Mouse (Mus musculus): ENCODE data around the gene Pnpla1.

Pnpla1 gene

DNA sequence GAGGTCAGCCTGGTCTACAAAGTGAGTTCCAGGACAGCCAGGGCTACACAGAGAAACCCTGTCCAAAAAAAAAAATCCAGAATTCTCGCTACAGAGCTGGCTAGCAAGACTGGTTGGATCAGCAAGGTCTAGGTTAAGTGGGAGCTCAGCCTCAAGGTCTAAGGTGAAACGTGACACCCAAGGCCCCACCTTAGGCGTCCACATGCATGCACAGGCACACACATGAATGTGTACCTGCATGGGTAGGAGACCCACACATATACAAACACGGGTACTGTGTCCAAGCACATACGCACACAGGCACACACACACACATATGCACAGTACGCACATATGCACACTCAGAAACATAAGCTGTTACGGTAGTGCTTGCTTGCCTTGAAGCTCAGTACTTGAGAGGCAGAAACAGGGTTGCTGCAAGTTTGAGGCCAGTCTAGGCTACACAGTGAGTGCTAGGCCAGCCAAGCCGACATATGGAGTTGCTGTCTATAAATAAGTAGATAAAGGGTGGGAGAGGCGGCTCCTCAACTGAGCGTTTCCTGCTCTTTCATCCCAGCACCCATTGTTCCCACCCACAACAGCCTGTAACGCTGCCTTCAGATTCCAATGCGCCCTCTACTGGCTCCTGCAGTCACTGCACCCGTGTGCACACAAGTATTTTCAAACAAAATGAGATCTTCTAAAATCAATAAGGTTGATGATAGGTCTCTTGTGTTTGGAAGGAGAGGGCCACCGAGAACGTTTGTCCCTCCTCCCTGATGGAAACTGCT lies 68.8 kb downstream of the Pnpla1 start:
- DNase-seq, result peak; percentile 69

DNA sequence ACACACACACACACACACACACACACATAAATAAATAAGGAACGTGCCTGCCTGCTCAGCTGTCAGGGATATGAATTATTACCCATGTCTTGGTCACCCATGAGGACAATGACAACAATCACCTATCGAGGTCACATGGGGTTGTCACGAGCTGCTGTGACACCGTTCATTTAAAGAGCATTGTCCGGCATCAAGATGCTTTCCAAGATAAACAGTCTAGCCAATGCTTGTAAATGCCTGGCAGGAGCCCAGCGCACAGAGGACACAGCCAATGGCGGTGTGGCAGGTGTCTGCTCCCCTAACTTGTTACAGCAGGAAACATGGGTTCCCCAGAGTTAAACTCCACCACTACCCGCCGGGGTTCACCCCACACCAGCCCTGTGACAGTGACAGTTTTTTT lies 69.8 kb downstream of the Pnpla1 start:
- DNase-seq, result no peak

DNA sequence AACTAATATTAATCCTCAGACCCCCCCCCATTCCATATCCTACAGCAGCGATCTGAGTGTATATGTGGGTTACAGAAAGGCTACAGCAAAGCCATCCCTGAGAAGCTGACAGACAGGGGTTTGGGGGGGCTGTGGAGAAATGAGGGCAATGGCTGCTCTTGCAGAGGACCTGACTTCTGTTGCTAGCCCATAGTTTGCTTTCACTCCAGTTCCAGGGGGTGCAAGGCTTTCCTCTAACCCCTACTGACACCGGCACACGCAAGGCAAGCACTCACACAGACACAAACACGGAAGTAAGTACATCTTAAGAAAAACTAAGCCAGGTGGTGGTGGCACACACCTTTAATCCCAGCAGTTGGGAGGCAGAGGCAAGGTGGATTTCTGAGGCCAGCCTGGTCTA lies 71.2 kb downstream of the Pnpla1 start:
- no peak for DNase-seq

DNA sequence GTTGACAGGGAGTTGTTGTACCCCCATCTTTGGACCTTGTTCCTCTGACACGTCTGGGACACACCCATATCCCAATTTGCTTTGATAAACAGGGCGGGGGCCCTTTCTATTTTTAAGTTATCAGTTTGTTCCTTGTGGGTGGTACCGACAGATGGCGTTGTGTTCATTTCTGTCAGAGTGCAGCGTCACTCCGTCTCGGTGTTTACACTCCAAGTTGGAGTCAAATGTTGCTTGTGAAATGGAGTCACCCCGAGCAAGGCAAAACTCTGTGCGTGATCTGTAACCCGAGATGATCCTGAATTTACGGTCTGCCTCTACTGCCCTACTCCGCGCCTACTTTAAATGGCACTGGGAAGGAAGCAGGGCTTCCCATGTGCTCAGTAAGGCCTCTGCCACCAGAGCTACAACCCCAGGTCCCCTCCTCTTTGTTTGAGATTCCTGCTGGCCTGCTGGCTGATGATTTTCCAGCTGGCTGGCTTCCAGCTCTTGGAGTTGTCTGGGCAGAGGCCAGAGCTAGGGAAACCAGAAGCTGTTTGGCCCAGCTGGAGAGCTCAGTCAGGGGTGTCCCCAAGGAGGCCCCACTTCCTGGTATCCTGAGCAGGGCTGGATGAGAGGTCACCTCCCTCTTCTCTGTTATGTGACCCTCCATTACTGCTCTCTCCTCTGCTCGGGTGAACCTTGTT lies 72.3 kb downstream of the Pnpla1 start:
- peak; percentile 73 for DNase-seq

DNA sequence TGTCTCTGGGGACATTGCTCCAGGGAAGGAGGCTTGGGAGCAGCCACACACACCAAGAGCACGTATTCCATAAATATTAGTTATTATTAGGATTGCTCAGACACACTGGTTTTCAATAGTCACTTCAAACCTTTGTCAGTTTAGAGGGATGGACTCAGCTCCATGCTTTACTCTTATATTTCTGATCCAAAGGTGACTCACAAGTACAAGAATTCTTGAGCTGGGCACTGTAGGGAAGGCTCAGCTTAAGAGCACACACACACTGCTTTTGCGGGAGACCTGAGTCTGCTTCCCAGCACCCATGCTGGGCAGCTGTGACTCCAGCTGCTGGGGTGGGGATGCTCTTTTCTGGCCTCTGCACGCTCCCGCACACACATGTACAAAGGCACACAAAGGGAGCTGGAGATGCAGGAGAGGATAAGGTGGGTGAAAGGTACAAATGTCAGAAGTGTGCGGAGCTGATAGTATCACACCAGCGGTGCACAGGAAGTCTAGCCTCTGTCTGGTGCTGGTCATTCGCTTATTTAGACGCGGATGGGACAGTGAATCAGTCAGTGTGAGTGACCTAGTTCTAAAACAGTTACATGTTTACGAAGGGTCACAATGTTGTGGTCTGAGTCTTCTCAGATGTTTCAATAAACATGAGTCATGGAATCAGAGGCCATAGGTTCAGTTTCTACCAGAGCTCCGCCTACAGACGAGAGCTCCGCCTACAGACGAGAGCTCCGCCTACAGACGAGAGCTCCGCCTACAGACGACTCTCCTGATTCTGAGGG lies 73.4 kb downstream of the Pnpla1 start:
- no peak for DNase-seq

DNA sequence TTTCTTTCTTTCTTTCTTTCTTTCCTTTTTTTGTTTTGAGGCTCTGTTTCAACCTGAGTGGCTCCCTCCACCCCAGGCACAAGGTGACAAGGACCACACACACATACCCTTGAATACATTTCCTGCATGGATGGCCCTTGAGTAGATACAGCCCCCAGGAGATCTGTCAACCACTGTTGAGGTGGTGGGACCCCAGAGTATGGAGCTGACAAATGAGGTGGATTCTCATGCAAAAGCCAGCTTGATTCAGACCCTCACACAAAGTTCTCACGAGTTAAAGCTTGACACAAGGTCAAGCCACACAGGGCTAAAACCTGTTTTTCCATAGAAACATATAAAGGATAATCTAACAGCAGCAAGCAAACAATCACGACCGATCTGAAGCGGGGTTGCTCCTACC lies 74.1 kb downstream of the Pnpla1 start:
- DNase-seq, result no peak

DNA sequence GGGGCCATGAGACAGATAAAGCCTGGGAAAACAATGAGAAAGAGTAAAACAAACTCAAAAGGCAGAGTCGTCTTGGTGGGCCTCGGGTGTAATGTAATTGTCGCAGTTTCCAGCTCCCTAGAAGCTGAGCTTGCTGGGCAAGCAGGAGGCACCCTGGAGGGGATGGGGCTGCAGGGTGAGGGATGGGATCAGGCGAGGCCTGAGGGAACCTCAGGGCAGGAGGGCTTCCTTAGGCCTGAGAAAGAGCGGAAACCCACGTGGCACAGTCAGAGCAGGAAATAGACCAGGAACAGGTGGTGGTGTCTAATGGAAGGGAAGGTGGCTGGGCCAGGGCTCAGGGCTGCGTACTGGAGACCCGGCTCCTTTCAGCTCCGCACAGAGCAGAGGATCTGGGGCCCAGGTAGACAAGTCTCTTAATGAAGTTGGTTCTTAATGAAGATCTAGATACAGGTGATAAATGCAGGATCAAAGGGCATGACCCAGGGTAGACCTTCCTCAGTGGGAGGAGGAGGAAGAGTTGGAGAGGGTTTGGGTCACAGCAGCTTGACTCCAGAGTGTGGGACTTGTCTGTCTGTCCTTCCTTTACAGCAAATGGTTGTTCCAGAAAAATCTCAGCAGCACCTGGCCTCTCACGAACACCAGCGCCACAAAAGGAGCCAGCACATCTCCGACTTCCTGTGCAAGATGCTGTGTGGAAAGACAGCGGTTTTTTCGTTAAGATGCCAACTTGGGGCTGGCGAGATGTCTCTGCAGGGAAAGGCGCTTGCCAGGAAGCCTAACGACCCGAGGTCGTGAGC lies 76.1 kb downstream of the Pnpla1 start:
- DNase-seq, result no peak

DNA sequence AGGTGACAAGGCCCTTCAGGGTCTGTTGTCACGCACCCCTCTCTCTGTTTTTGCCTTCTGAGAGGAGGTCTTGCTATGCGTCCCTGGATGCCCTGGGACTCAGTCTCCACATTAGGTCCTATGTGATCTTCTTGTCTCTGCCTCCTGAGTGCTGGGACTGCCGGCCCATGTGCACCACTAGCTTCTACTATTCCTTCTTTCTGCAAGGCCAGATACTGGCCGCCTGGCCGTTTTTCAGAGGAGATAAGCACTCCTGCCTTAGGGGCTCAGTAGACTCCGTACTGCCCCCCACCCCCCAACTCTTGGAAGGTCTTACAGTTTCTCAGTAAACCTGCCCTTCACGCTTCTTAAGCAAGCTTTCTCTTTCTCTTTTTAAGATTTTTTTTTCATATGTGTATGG lies 77.9 kb downstream of the Pnpla1 start:
- no peak for DNase-seq

DNA sequence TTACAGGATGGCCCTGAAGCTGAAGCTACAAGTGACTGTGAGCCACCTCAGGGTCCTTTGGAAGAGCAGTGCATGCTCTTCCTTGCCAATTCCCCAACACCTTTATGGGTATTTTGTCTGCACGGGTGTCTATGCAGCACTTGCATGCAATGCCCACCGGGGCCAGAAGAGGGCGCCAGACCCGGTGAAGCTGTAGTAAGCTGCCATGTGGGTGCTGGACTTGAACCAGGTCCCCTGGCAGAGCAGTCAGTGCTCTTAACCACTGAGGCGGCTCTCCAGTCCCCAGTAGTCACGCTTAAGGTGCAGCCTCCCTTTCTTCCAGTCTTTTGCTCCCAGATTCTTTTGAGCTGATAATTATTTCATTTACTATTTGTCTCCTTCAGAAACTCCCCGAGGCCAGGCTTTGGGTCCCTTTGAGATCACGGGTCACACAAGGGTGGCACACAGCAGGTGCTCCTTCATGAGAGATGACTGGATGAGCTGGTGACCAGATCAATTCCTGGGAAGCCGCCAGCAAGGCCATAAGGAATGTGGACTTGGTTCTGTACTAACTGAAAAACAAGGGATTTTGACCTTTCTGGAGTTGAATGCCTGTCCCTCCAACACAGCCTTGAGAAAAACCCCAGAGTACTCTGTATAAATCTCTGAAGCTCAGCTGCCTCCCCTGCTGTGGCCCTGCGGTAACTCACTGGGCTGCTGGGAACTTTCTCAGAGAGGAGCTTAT lies 78.6 kb downstream of the Pnpla1 start:
- DNase-seq, result no peak
